Mouse (Mus musculus) left cerebral cortex, adult 9 months (tissue): ENCODE results near the gene Rapgef2.

Experiments used
- DNase-seq, 2 experiments: peaks; one replicate each; pipeline ENCODE4 v3.0.0; 2022; ENCODE audit warnings: low spot score in 2 of 2

Gene Rapgef2

DNA sequence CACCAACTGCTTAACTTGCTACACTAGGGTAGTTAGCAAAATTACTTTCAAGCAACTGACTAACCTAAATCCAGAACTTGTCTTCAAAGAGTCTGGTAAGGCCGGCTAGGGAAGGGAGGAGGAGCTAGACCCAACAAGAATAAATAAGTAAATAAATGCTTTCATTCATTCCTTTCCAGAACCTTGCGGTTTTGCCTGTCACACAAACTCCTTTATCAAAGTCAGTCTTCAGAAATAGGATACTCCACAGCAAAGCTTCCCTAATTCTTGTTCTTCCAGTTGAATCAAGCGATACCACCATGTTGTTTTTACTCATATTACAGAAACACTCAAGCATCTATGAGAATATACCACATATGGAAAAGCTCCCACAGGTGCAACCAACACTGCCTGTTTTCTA lies 2.3 kb downstream of the Rapgef2 start:
- no peak for DNase-seq

- no peak for DNase-seq
Measured at GRCm38 (mm10) chr3:79283031-79283430, 3.3 kb downstream of the Rapgef2 start.

DNA sequence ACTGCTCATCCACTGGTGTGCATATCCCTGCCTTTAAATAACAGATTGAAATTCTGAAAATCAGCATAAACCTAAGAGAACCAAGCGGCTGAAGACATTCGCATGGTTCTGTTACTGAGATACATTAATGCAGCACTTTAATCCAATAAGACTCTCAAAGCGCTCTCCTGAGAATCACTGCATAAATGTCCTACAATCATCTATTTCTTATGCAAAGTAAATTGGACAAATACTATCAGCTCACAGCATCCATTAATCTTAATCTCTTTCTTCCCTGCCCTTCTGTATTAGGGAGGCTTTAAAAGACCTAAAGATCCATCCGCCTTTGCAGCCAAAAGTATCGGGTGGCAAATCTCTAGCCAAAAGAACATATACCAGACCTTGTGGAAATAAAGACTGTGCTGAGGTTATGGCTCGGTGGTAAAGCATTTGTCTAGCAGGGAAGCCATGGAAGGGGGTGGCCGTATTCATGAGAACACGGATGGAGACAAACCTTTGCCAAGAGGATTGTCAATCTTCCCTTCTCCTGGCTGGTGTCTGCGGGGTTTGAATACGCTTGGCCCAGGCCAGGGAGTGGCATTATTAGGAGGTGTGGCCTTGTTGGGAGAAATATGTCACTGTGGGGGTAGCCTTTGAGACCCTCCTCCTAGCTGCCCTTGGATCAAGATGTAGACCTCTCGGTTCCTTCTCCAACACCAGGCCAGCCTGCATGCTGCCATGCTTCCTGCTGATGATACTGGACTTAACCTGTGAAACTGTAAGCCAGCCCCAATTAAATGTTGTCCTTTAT lies 10.3 kb downstream of the Rapgef2 start:
- DNase-seq: no peak

- DNase-seq: no peak
Measured at GRCm38 (mm10) chr3:79273350-79273749, 13.0 kb downstream of the Rapgef2 start.

DNA sequence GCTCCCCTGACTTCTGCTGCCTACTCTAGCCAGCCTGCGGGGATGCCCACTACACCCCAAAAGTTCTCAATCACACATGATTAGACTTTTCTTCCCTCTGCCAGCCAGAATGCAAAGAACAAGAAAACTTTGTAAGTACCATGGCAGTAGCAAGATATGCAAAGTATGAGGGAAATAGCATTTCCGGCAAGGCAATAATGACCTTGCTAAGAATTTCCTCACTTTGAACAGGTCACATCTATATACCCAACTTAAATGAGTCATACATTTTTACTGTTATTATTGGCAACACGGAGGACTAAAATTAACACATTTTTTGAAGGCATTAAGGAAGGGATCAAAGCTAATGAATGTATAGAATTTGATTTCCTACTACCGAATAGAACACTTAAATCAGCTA lies 13.4 kb downstream of the Rapgef2 start:
- no peak for DNase-seq

DNA sequence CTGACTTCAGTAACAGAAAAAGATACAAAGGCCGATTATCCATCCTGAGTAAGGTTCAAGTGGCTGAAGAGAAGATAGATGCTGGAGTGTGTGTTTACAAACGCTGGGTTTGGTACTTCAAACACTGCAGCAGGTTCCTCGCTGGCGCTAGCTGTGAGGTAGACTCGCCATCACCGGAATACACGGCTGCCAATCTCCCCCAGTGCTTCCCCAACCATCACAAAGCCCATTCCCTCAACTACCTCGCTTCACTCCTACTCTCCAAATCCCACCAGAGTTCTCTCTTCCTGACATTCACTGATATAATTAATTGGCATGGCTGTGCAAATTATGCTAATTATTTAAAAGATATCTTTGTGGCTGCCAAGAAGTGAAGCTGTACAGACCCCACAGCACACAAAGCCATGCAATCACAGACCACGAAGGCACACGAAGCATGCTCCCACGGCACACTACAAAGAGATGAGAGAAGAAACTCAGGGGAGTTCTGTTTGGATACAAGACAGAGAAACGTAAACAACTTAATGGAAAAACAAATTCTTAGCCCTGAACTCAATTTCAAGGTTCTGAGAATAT lies 15.2 kb downstream of the Rapgef2 start:
- DNase-seq: no peak

- no peak for DNase-seq
Measured at GRCm38 (mm10) chr3:79269872-79270271, 16.4 kb downstream of the Rapgef2 start.

DNA sequence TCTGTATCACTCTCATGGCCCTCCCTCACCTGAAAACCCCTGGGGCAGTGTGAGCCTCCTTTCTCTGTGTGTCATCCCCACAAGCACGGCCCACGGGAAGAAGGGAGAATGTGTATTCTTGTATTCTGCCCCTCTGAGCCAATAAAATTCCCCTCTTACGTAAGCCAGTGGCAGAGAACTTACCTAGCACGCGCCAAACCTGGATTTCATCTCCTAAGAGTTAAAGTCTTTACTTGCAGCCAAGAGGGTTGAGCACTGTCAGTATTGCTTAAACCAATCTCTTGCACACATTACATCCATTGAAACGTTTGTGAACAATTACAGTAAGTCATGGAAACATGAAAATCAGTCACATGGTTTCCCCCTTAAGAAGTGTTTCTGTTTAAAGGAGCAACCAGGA lies 19.3 kb downstream of the Rapgef2 start:
- DNase-seq: no peak

DNA sequence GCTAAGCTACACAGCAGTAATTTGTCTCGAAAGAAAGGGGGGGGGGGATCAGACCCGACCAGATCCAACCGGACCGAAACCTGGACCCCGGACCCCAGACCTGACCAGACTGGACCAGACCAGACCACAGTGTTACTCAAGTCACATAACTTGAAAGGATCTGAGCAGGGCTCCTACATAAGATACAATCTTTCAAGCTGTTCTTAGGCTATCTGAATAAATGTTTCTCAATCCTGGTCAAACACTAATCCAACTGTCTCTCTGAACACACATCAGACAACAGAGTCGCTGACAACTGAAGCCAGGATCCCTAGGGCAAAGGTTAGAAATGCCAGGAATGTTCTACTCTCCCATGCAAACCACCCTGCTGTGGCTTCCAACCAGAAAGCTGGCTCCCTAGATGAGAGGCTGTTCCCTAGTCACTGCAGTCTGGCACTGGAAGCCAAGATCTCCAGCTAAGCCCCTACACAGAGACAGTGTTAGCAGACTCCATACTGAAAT lies 24.5 kb downstream of the Rapgef2 start:
- DNase-seq: no peak

DNA sequence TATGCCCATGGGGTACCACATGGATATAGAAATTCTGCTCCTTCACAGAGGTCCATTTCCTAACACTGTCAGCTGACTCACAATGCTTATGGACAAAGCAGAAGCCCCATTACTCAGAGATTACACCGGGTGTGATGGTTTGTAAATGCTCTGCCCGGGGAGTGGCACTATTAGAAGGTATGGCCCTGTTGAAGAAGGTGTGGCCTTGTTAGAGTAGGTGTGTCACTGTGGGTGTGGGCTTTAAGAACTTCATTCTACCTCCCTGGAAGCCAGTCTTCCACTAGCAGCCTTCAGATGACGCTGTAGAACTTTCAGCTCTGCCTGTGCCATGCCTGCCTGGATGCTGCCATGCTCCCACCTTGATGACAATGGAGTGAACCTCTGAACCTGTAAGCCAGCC lies 32.3 kb downstream of the Rapgef2 start:
- DNase-seq: no peak

- DNase-seq: no peak
Measured at GRCm38 (mm10) chr3:79253416-79253815, 32.9 kb downstream of the Rapgef2 start.

- no peak for DNase-seq
Measured at GRCm38 (mm10) chr3:79252921-79253394, 33.4 kb downstream of the Rapgef2 start.

DNA sequence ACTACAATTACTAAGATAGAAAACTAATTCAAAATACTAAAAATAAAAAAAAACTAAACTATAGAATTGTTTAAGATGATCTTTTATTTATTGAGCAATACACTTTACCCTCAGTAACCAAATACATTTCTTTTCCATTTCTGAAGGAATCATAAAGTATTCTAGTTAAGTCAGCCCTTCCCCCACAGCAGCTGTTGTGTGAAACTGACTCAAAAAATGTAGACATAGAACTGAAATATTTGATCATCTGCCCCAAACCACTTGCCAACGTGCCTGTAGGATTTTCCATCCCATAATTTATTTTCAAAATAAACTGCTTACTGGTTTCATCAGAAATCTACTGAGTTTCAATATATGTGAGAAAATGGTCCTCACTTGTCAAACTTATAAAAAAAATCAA lies 36.4 kb downstream of the Rapgef2 start:
- peak; percentile 39 to 81 for DNase-seq

GRCm38 (mm10) chr3:79248659-79249235 lies 37.6 kb downstream of the Rapgef2 start:
- DNase-seq: no peak

DNA sequence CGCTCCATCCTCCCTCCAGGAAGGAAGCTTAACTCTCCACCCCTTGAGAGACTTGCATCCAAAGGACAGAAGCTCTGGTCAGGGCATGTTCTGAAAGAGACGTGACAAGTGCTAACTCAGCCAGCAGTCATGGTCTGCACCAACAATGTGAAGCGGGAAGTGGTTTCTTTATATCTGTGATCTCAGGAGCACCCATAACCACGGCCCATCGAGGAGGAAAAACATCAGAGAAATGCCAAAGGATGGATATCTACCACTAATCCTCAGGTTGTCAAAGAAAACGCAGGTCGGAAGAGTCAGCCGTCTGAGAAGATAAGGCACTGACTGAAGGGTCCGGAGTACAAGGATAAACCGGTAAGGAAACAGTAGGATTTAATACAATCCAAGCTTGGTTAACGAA lies 38.1 kb downstream of the Rapgef2 start:
- no peak for DNase-seq

DNA sequence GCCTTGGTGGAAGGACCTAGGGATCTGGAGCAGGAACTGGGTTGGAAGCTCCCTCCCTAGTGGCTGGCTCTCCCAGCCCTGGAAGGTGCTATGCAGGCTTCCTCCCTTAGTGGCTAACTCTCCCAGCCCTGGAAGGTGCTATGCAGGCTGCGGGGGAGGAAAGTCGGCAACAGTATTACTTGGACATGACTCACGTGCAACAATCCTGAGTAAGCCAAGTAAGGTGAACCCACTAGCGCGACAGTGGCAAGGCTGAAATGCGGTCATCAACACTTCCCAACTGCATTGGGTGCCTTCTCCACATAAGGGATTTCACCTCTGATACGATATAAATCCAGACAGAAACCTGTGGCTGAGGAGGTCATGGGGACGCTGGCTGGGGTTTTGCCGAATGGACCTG lies 42.0 kb downstream of the Rapgef2 start:
- DNase-seq: no peak

- DNase-seq: no peak
Measured at GRCm38 (mm10) chr3:79242922-79243705, 43.2 kb downstream of the Rapgef2 start.

- DNase-seq: no peak
Measured at GRCm38 (mm10) chr3:79242298-79242697, 44.0 kb downstream of the Rapgef2 start.

DNA sequence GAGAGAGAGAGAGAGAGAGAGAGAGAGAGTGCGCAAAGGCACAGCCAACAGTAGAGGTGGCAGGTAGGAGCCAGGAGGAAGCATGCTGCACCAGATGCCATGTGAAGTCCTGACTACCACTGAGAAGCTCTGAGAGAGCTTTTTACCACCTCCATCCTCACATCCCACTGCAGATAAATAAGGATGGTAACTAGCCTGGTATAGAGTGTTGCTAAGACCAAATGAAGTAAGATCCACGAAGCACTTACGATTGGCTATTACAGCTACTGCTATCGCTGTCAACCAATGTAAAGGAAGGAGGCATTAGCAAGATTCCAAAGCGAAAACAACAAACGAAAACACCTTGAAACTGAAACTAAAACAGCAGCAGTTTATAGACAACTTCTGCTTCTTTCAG lies 47.3 kb downstream of the Rapgef2 start:
- DNase-seq: peak in 1 of 2 experiments; percentile 33

- DNase-seq: no peak
Measured at GRCm38 (mm10) chr3:79238456-79239065, 47.8 kb downstream of the Rapgef2 start.

DNA sequence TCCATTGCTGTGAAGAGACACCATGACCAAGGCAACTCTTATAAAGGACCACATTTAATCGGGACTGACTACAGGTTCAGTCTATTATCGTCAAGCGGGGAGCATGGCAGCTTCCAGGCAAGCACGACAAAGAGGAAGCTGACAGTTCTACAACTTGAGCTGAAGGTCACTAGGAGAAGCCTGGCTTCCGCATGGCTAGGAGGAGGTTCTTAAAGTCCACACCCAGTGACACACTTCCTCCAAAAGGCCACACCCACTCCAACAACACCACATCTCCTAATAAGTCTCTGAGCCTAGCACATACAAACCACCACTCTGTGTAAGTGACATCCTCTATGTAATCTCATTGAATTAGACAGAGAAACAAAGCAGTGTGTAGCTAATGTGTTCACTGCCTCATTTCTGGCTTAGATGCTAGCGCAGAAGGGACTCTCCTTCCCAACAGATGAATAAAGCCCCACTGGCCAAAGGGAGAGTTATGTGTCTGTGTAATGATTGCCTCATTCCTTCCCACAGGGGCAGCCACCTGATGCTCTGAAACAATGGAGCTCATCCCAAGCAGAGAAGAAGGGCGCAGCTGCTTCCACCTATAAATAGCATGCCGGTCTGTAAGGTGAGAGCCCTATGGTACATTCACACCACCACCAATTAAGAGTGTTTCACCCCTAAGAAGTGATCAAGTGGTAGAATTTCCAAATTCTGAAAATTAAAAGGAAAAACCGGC lies 48.5 kb downstream of the Rapgef2 start:
- DNase-seq: no peak
